Mouse (Mus musculus) spleen, adult 2 months (tissue): ENCODE measurements around the gene Egflam. TPM values are rescaled to one million over a fixed set of nuclear protein-coding genes. Genes with fewer than 3 reads are reported as not detected.

Experiments used
- DNase-seq, 2 experiments: peaks; one replicate each; pipeline versions ENCODE4 v3.0.0 to v3.0.0-alpha.2; 2012 to 2021; ENCODE audit warnings: low spot score in 2 of 2, low read depth in 1 of 2
- H3K27ac ChIP-seq: fragments of 200-500 bp; 2 replicates; pipeline ENCODE4 v1.5.1; 2012; ENCODE audit warnings: low read length, inconsistent platforms; ENCODE audit not compliant: insufficient read depth
- H3K27me3 ChIP-seq: fragments of 200-500 bp; 2 replicates; pipeline ENCODE4 v1.6.1; 2012; ENCODE audit warnings: mild to moderate bottlenecking, moderate library complexity, low read length, inconsistent platforms; ENCODE audit not compliant: control insufficient read depth, insufficient read depth
- H3K36me3 ChIP-seq: fragments of 200-500 bp; 2 replicates; pipeline ENCODE4 v1.6.1; 2012; ENCODE audit warnings: mild to moderate bottlenecking, low read length, inconsistent platforms; ENCODE audit not compliant: control insufficient read depth, insufficient read depth
- H3K4me1 ChIP-seq: fragments of 200-500 bp; 2 replicates; pipeline ENCODE4 v1.6.1; 2011; ENCODE audit warnings: inconsistent platforms; ENCODE audit not compliant: control insufficient read depth, insufficient read depth, insufficient read length
- H3K4me3 ChIP-seq: fragments of 200-500 bp; 2 replicates; pipeline ENCODE4 v1.5.1; 2011; ENCODE audit warnings: mild to moderate bottlenecking, inconsistent platforms; ENCODE audit not compliant: insufficient read depth, insufficient read length; ENCODE audit errors: extremely low read depth
- CTCF ChIP-seq: fragments of 200-500 bp; IDR thresholded peaks from 2 replicates; pipeline ENCODE4 v1.5.1; 2011; ENCODE audit warnings: mild to moderate bottlenecking, inconsistent platforms; ENCODE audit not compliant: insufficient read depth, insufficient read length, insufficient replicate concordance; ENCODE audit errors: extremely low read depth
- POLR2A ChIP-seq: fragments of 200-500 bp; IDR thresholded peaks from 2 replicates; pipeline ENCODE4 v1.6.1; 2011; ENCODE audit warnings: low read depth, low read length, inconsistent platforms
- WGBS: fragments of 180-500 bp; shearing (Covaris S2); methylation state at CpG from one replicate; pipeline ENCODE4 v1.1.7; 2018; 5-methylcytosine and 5-hydroxymethylcytosine counted together
- polyA plus RNA-seq: library from polyadenylated mRNA; depleted of rRNA; stranded (reverse); fragments of >200 nt; gene quantifications from 2 replicates; pipeline ENCODE4 v1.2.3, GENCODE M21; 2012

Gene Egflam
- polyA plus RNA-seq, 1 experiment = 2.6 TPM

DNA sequence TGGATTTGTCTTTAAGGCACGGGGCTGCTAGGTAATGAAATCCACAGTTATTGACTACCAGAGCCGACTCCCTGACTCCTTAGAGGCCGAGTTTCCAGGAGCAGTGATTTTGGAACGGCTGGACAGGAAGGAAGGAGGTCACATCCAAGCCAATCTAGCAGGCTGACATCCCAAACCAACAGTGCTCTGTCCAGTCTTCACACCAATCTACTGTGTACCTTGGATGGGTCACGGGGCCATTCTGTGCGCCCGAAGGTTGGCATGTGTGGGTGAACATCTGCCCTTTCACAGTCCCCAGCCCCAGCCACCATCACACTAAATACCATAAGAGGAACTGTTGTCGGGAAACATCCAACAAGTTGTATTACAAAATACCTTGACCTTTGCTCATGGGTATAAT is 150.9 kb downstream of the Egflam start:
- WGBS = 78% methylated on average over 8 of the region's 8 CpGs
- no peak for DNase-seq
- H3K4me1 ChIP-seq = no peaks in the 10 kb centered on the region
- H3K36me3 ChIP-seq = no peaks in the 10 kb centered on the region
- TF ChIP-seq CTCF (no peak), POLR2A (no peak)
- no peak overlapping the region for H3K4me3 ChIP-seq
- H3K27me3 ChIP-seq = no peaks in the 10 kb centered on the region
- no peak overlapping the region for H3K27ac ChIP-seq

DNA sequence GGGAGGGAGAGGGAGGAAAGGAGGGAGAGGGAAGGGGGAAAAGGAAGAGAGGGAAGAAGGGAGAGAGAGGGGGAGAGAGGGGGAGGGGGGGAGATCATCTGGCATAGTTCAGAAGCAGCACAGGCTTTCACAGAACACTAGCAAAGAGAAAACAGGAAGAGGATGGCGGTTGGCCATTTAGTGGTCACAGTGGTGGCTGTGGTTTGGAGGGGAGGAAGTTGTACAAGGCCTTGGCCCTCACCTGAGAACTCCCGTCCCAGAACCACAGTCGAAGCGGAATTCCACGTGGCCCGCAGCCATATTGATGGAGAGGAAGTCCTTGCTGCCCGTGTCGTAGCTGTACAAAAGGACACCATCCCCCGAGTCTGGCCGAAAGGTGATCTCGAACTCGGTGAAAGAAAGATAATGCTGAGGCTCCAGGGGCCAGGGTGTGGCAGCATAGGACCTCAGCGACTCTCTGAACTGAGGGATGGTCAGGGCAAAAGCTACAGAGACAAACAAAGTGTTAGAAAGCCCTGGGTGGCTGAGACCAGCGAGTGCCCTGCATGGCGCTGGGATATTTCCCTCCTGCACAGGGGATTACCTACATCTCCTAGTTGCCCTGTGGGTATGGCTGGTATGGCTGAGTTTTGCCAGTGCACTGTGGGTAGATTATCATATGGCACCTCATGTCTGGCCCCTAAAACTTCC is 155.9 kb downstream of the Egflam start:
- Histone ChIP-seq H3K36me3 (no peaks in the 10 kb centered on the region), H3K27ac (no peak overlapping the region), H3K4me3 (no peak overlapping the region), H3K27me3 (no peaks in the 10 kb centered on the region), H3K4me1 (no peaks in the 10 kb centered on the region)
- no peak for TF ChIP-seq CTCF
- WGBS = 38% methylated on average over 15 of the region's 15 CpGs
- DNase-seq = no peak

DNA sequence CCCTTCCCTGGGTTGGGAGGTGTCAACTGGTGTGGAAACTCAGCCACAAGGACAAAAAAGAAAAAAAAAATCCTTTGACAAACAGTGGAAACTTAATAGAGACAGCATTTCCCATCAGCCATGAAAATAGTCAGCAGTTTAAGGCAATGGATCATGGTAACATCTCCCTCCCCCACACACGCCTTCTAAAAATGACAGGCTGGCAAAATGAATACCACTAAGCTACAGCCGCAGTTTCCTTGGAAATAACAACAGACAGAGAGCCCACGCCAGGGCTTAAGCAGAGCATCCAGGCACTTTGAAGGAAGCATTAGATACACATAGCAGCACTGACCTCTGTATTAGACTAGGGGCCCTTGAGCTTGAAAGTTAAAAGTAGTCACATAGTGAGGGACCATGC is 157.2 kb downstream of the Egflam start:
- DNase-seq = no peak
- Histone ChIP-seq H3K27me3 (no peaks in the 10 kb centered on the region), H3K4me3 (no peak overlapping the region), H3K36me3 (no peaks in the 10 kb centered on the region), H3K4me1 (no peaks in the 10 kb centered on the region), H3K27ac (no peak overlapping the region)
- TF ChIP-seq CTCF (no peak), POLR2A (no peak)
- WGBS = 77% methylated on average over 3 of the region's 3 CpGs

DNA sequence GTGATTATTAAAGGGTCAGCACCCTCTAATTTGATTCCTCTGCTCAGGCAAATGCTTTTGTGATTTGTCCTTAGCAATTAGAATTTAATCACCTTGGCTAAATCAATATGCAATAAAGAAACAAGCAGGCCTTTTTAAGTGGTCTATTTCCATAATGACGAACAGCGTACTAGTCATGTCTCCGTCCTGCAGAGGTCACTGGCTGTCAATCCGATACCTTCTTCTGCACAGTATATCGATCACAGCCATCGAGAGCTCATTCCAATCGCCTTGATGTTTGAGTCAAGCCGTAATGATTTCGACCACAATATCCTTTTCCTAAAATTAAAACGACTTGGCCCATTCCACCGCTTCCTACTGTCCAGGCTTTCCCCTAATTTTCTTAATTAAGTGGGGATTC is 158.3 kb downstream of the Egflam start:
- 92% methylated on average over 11 of the region's 11 CpGs for WGBS

DNA sequence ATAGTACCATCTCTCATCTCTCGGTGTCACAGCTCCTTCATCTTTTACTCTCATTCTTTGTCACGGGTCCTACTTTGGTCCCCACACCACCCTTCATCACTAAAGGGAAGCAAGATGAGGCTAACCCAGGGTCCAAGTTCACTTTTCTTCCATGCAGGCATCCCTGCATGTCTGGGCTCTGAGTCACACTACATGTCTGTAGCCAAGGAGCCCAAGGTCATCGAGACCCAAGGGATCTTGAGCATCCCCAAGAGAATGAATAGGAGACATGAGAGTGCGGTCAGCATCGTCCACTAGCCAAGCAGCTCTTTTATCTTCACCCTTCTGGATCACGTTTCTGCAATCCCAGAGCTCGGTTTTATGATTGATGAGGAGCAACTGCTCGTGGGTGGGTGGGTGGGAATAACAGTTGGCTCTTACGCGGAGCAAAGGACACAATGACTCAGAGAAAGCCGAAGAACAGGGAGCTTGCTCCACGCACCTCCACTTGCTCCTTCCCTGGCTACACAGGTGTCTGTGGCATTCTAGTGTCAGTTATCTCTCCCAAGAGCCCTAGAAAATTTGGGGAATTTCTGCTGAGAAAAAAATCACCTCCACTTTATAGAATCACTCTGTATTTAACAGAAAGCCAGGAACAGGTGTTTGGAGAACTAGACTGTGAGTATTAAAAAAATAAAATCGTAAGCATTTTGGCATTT is 164.7 kb downstream of the Egflam start:
- Histone ChIP-seq H3K4me1 (no peaks in the 10 kb centered on the region), H3K27me3 (no peaks in the 10 kb centered on the region; the same call in 1 of the 2 replicates), H3K4me3 (no peak overlapping the region), H3K36me3 (no peaks in the 10 kb centered on the region), H3K27ac (no peak overlapping the region)
- no peak for DNase-seq
- no peak for TF ChIP-seq POLR2A
- TF ChIP-seq CTCF = no peak
- WGBS = 86% methylated on average over 13 of the region's 13 CpGs

More for the DNA sequence above, 158.3 kb downstream of the Egflam start:
- TF ChIP-seq CTCF (no peak), POLR2A (no peak)
- no peaks in the 10 kb centered on the region for H3K36me3 ChIP-seq
- no peaks in the 10 kb centered on the region for H3K27me3 ChIP-seq
- no peak for DNase-seq
- H3K4me3 ChIP-seq = no peak overlapping the region
- no peaks in the 10 kb centered on the region for H3K4me1 ChIP-seq
- no peak overlapping the region for H3K27ac ChIP-seq

DNA sequence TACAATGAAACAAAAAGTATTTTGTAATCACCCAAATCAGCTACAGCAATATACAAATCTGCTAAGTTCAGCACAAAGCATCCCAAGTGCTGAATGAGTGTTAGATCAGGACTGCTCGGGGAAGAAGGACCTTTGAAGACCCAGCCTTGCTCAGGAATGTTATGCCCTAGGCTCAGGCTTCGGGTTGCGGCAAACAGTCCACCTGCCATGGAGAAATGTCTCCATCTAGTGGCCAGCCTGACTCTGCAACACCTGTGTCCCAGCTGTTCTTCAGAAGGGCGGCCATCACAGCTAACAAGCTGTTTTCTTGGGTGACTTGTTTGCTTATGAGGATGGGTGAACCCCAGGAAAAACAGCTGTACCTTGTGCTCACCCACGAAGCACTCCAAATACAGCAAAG is 172.0 kb downstream of the Egflam start:
- 3% methylated on average over 5 of the region's 5 CpGs for WGBS
- Histone ChIP-seq H3K27ac (no peak overlapping the region), H3K27me3 (peaks cover 3% of the 10 kb centered on the region), H3K4me3 (no peak overlapping the region), H3K36me3 (no peaks in the 10 kb centered on the region), H3K4me1 (no peaks in the 10 kb centered on the region)
- TF ChIP-seq CTCF (peak; percentile 95; the same call in 1 of the 2 replicates), POLR2A (no peak)
- peak; percentile 38 to 70 for DNase-seq

DNA sequence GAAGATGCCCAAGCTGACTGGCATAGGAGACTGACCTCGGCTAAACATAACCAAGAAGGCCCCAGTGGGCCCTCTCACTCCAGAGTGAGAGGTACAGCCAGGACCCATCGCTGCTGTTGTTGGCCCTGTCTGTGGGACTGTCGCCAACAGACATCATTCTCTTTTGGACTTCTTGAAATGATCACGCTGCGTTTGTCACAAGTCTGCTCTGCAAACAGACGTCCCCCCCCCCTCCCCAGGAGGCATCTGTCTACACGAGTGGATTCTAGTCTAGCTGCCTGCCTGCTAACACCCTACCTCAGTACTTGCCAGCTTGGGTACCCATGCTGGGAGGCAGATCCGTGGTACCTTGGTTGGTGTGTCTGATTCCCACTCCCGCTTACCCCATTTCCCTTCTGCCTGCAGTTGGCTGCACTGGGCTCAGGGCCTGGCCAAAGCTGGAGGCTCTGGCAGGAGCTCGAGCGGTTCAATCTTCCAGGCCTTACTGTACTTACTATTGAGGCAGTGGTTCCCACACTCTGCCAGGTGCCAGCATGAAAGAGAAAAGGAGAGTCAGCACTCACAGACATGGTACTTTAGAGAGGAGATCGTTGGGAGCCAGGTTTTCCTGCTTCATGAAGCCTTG is 173.9 kb downstream of the Egflam start:
- Histone ChIP-seq H3K4me3 (no peak overlapping the region), H3K27me3 (peaks cover 3% of the 10 kb centered on the region)
- WGBS = 77% methylated on average over 12 of the region's 12 CpGs

More for the DNA sequence above, 173.9 kb downstream of the Egflam start:
- Histone ChIP-seq H3K36me3 (no peaks in the 10 kb centered on the region), H3K27ac (no peak overlapping the region), H3K4me1 (no peaks in the 10 kb centered on the region)
- DNase-seq = no peak
- TF ChIP-seq POLR2A = no peak
- no peak for TF ChIP-seq CTCF
